Mouse (Mus musculus) embryo, embryonic 11.5 days (tissue): ENCODE measurements at regions not wholly inside any gene's neighbourhood (a gene's known extent, or its start where the extent isn't known, plus 50 kb on each side); places are given as distances from the start of the nearest gene placed in this dataset.

Source experiments
- DNase-seq: peaks from one replicate; pipeline ENCODE4 v3.0.0-alpha.2; 2012; ENCODE audit warnings: low read depth, low spot score

- no peak for DNase-seq
Measured at GRCm38 (mm10) chrX:12837821-12838220, 75.9 kb upstream of the Med14 start.

- DNase-seq: no peak
Measured at GRCm38 (mm10) chrX:12834681-12835080, 72.8 kb upstream of the Med14 start.

GRCm38 (mm10) chrX:12832709-12833108 is 70.8 kb upstream of the Med14 start:
- DNase-seq: no peak

GRCm38 (mm10) chrX:12829165-12829564 is 67.3 kb upstream of the Med14 start:
- no peak for DNase-seq

GRCm38 (mm10) chrX:12827299-12827872 is 65.5 kb upstream of the Med14 start:
- DNase-seq: no peak

- DNase-seq: no peak
Measured at GRCm38 (mm10) chrX:12826646-12827045, 64.8 kb upstream of the Med14 start.

GRCm38 (mm10) chrX:12825262-12825661 is 63.4 kb upstream of the Med14 start:
- DNase-seq: no peak

GRCm38 (mm10) chrX:12824497-12824896 is 62.6 kb upstream of the Med14 start:
- DNase-seq: no peak

- no peak for DNase-seq
Measured at GRCm38 (mm10) chrX:12822777-12823176, 60.9 kb upstream of the Med14 start.

GRCm38 (mm10) chrX:12813083-12813660 is 51.3 kb upstream of the Med14 start:
- no peak for DNase-seq
